Mouse (Mus musculus) stomach, postnatal 0 days (tissue): ENCODE results near the gene Ankrd11.

Source experiments
- CTCF ChIP-seq: IDR thresholded peaks from 2 replicates; pipeline ENCODE4 v1.5.1; 2016; ENCODE audit warnings: antibody characterized with exemption, low read depth, mild to moderate bottlenecking, moderate library complexity
- EP300 ChIP-seq: optimal IDR thresholded peaks from 2 replicates; pipeline ENCODE3; 2016; ENCODE audit warnings: antibody characterized with exemption

DNA sequence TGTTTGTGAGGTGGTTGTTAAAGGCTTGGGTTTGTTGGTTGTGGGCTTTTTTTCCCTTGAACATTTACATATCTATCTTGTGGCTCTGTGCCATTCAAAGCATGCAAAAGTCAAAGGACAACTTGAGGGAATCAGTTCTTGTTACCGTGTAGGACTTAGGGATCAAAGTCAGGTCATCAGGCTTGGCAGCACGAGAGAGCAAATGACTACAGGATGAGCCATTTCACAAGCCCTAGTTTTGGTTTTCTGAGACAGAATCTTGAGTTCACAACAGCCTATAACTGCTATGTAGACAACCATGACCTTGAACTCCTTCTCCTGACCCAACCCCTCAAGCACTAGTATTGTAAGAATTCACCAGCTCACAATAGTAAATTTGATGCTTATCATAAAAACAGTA, 3.7 kb downstream of the Ankrd11 start:
- no peak for TF ChIP-seq CTCF
- no peak for TF ChIP-seq EP300
